Mouse (Mus musculus) MEL (cell line): ENCODE results near the gene Il17re.

Source experiments
- CHD2 ChIP-seq: IDR thresholded peaks from 2 replicates; pipeline ENCODE4 v1.6.1; 2011; ENCODE audit warnings: low read length, improper control_type of control experiment
- SMC3 ChIP-seq: IDR thresholded peaks from 2 replicates; pipeline ENCODE4 v1.6.1; 2011; ENCODE audit warnings: low read depth, low read length, improper control_type of control experiment
- ZC3H11A ChIP-seq: IDR thresholded peaks from 2 replicates; pipeline ENCODE4 v1.6.1; 2012; ENCODE audit warnings: low read depth, mild to moderate bottlenecking, inconsistent platforms, low read length, improper control_type of control experiment

GRCm38 (mm10) chr6:113517434-113518080 is 59.3 kb downstream of the Il17re start:
- no peak for TF ChIP-seq ZC3H11A
- TF ChIP-seq CHD2, result no peak
- TF ChIP-seq SMC3, result no peak
